Mouse (Mus musculus): ENCODE measurements around the gene Zbed4.

- TF ChIP-seq CTCF (IDR thresholded peaks at IDR 0.05; ENCODE audit: control insufficient read depth, insufficient read depth, insufficient replicate concordance, low read depth, low read length) = no peak
- TF ChIP-seq POLR2A (IDR thresholded peaks at IDR 0.05; ENCODE audit: control insufficient read depth, low read depth, low read length) = no peak
Observed at GRCm38 (mm10) chr15:88768537-88768936, 17.1 kb downstream of the Zbed4 start.

Data from testis, adult 2 months (tissue).